Mouse (Mus musculus) G1E (cell line): ENCODE data around the gene Olfr1396.

Experiments
- CTCF ChIP-seq: IDR thresholded peaks from 2 replicates; pipeline ENCODE4 v1.5.1; 2012; ENCODE audit warnings: low read depth, low read length, inconsistent platforms, mixed read lengths
- GATA1 ChIP-seq: IDR thresholded peaks from 2 replicates; pipeline ENCODE4 v1.6.1; 2012; ENCODE audit warnings: borderline replicate concordance, low read length, inconsistent platforms, mixed read lengths
- GATA2 ChIP-seq: IDR thresholded peaks from 2 replicates; pipeline ENCODE4 v1.6.1; 2012; ENCODE audit warnings: low read depth, low read length, inconsistent platforms, borderline replicate concordance
- TAL1 ChIP-seq: conservative IDR thresholded peaks from 2 replicates; pipeline ENCODE4 v1.6.1; 2012; ENCODE audit warnings: low read depth, low read length, inconsistent platforms, mixed read lengths

DNA sequence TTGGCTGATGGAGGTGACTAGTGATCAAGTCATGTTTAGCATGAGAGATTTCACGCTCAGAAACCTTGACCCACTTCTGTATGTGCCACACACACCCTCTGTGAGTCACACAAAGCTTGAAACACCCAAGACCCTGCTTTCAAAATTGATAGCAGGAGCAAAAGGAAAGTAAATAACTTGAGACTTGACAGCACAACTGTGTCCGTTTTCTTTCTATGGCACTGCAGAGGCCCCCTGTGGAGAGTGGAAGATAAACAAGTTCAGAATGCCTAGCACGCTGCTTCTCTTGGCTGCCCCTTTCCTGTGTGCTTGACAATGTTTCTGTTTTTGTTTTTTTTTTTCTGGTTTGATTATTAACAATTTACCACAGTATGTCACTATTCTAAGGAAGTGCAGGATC, 29.8 kb downstream of the Olfr1396 start:
- TF ChIP-seq CTCF (no peak), TAL1 (no peak), GATA2 (no peak), GATA1 (no peak)
